Mouse (Mus musculus): ENCODE data around the gene Dcaf12. TPM values are rescaled to one million over a fixed set of nuclear protein-coding genes. Genes with fewer than 3 reads are reported as not detected.

Dcaf12 gene
- polyA plus RNA-seq, 1 experiment: 30.9 TPM

GRCm38 (mm10) chr4:41268133-41268532 lies 46.6 kb downstream of the Dcaf12 start:
- DNase-seq: peak; percentile 76
- peaks cover 17% of the 10 kb centered on the region for H3K4me1 ChIP-seq (ENCODE audit: control insufficient read depth, insufficient read depth, low read length)
- TF ChIP-seq POLR2A (IDR thresholded peaks at IDR 0.05; ENCODE audit: low read depth, low read length): no peak
- no peak for TF ChIP-seq CTCF (conservative IDR thresholded peaks at IDR 0.05; ENCODE audit: insufficient read depth, insufficient read length, low read depth, low read length)
- H3K27ac ChIP-seq (ENCODE audit: insufficient read depth, low read depth, low read length): peak overlapping the region; percentile 84
- no peaks in the 10 kb centered on the region for H3K27me3 ChIP-seq (replicated peaks; ENCODE audit: control insufficient read depth, insufficient read depth, low read length)
- H3K4me3 ChIP-seq (ENCODE audit: insufficient read depth, low read depth, low read length): no peak overlapping the region
- H3K36me3 ChIP-seq (ENCODE audit: control insufficient read depth, insufficient read depth, low read length): no peaks in the 10 kb centered on the region

DNA sequence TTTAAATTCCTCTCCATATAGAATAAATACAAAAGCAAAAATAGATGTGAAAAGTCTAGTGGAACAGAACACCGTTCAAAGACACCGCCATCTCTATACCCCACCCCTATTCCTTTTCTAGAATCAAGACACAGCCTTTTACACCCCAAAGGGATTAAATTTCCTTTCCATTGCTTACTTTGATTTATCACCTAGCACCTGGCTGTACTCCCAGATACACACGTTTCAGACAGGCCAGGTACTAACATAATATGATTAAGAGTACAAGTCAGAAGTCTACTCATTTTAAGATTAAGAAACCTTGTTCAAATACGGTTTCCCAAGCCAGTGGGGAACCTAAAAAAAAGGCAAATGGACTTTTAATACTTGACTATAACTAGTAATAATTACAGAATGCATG lies 48.3 kb downstream of the Dcaf12 start:
- peak; percentile 45 for DNase-seq
- H3K4me3 ChIP-seq (ENCODE audit: insufficient read depth, low read depth, low read length): no peak overlapping the region
- 41% methylated on average over 4 of the region's 4 CpGs for WGBS
- H3K36me3 ChIP-seq (ENCODE audit: control insufficient read depth, insufficient read depth, low read length): no peaks in the 10 kb centered on the region
- peaks cover 19% of the 10 kb centered on the region for H3K4me1 ChIP-seq (ENCODE audit: control insufficient read depth, insufficient read depth, low read length)
- no peak overlapping the region for H3K27ac ChIP-seq (ENCODE audit: insufficient read depth, low read depth, low read length)
- no peaks in the 10 kb centered on the region for H3K27me3 ChIP-seq (replicated peaks; ENCODE audit: control insufficient read depth, insufficient read depth, low read length)
- TF ChIP-seq POLR2A (IDR thresholded peaks at IDR 0.05; ENCODE audit: low read depth, low read length) (no peak), CTCF (conservative IDR thresholded peaks at IDR 0.05; ENCODE audit: insufficient read depth, insufficient read length, low read depth, low read length) (no peak)

DNA sequence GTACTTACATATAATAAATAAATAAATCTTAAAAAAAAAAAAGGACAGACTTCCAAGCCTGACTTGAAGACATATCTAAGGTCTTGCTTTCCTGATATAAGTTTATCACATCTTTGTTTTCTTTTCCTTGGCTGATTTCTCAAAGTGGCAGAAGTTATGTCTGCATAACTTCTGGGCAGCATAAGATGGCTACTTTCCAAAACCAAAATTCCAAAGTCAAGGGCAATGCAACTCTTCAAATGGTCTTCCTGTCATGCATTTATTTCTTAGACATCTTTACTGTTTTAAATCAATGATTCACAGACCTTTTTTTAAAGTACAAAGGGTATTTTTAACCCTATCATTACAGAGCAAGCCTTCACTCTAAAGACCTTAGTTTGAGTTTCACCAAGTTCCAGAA lies 54.0 kb downstream of the Dcaf12 start:
- DNase-seq: peak; percentile 46
- TF ChIP-seq POLR2A (IDR thresholded peaks at IDR 0.05; ENCODE audit: low read depth, low read length) (no peak), CTCF (conservative IDR thresholded peaks at IDR 0.05; ENCODE audit: insufficient read depth, insufficient read length, low read depth, low read length) (no peak)
- H3K27ac ChIP-seq (ENCODE audit: insufficient read depth, low read depth, low read length): no peak overlapping the region
- H3K27me3 ChIP-seq (replicated peaks; ENCODE audit: control insufficient read depth, insufficient read depth, low read length): no peaks in the 10 kb centered on the region
- peaks cover 17% of the 10 kb centered on the region; the same call in 1 of the 2 replicates for H3K4me1 ChIP-seq (ENCODE audit: control insufficient read depth, insufficient read depth, low read length)
- H3K36me3 ChIP-seq (ENCODE audit: control insufficient read depth, insufficient read depth, low read length): no peaks in the 10 kb centered on the region
- no peak overlapping the region for H3K4me3 ChIP-seq (ENCODE audit: insufficient read depth, low read depth, low read length)

DNA sequence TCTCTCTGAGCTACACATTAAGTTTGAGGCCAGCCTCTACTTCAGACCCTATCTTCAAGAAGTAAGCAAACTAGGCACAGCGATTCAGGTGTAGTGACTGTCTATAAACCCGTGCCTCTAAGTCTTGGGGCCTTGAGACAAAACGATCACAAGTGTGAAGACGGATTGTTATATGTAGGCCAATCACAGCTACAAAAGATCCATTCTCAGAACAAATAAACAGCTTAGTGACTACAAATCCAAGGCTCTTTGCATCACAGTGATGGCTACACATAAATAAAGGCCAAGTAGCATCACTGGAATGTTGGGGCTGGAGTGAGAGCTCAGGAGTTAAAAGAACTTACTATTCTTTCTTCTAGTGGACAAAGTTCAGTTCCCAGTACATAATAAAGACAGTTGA lies 55.7 kb downstream of the Dcaf12 start:
- no peak for DNase-seq
- no peaks in the 10 kb centered on the region for H3K27me3 ChIP-seq (replicated peaks; ENCODE audit: control insufficient read depth, insufficient read depth, low read length)
- H3K27ac ChIP-seq (ENCODE audit: insufficient read depth, low read depth, low read length): no peak overlapping the region
- 87% methylated on average over 4 of the region's 4 CpGs for WGBS
- H3K4me3 ChIP-seq (ENCODE audit: insufficient read depth, low read depth, low read length): no peak overlapping the region
- H3K36me3 ChIP-seq (ENCODE audit: control insufficient read depth, insufficient read depth, low read length): no peaks in the 10 kb centered on the region
- peaks cover 19% of the 10 kb centered on the region for H3K4me1 ChIP-seq (ENCODE audit: control insufficient read depth, insufficient read depth, low read length)
- TF ChIP-seq CTCF (conservative IDR thresholded peaks at IDR 0.05; ENCODE audit: insufficient read depth, insufficient read length, low read depth, low read length): no peak
- no peak for TF ChIP-seq POLR2A (IDR thresholded peaks at IDR 0.05; ENCODE audit: low read depth, low read length)

GRCm38 (mm10) chr4:41257752-41258151 lies 56.9 kb downstream of the Dcaf12 start:
- H3K27me3 ChIP-seq (replicated peaks; ENCODE audit: control insufficient read depth, insufficient read depth, low read length): no peaks in the 10 kb centered on the region
- no peak for TF ChIP-seq CTCF (conservative IDR thresholded peaks at IDR 0.05; ENCODE audit: insufficient read depth, insufficient read length, low read depth, low read length)
- no peak for TF ChIP-seq POLR2A (IDR thresholded peaks at IDR 0.05; ENCODE audit: low read depth, low read length)
- H3K4me1 ChIP-seq (ENCODE audit: control insufficient read depth, insufficient read depth, low read length): peaks cover 28% of the 10 kb centered on the region
- DNase-seq: no peak
- H3K36me3 ChIP-seq (ENCODE audit: control insufficient read depth, insufficient read depth, low read length): no peaks in the 10 kb centered on the region
- H3K4me3 ChIP-seq (ENCODE audit: insufficient read depth, low read depth, low read length): no peak overlapping the region
- WGBS: 70% methylated on average over 1 of the region's 1 CpGs
- no peak overlapping the region for H3K27ac ChIP-seq (ENCODE audit: insufficient read depth, low read depth, low read length)

GRCm38 (mm10) chr4:41255564-41256210 lies 59.0 kb downstream of the Dcaf12 start:
- Histone ChIP-seq H3K27ac (ENCODE audit: insufficient read depth, low read depth, low read length) (no peak overlapping the region), H3K4me1 (ENCODE audit: control insufficient read depth, insufficient read depth, low read length) (peaks cover 29% of the 10 kb centered on the region), H3K4me3 (ENCODE audit: insufficient read depth, low read depth, low read length) (no peak overlapping the region), H3K36me3 (ENCODE audit: control insufficient read depth, insufficient read depth, low read length) (no peaks in the 10 kb centered on the region), H3K27me3 (replicated peaks; ENCODE audit: control insufficient read depth, insufficient read depth, low read length) (no peaks in the 10 kb centered on the region)
- no peak for TF ChIP-seq POLR2A (IDR thresholded peaks at IDR 0.05; ENCODE audit: low read depth, low read length)
- WGBS: 56% methylated on average over 12 of the region's 12 CpGs
- no peak for DNase-seq

GRCm38 (mm10) chr4:41253756-41254155 lies 60.9 kb downstream of the Dcaf12 start:
- Histone ChIP-seq H3K4me3 (ENCODE audit: insufficient read depth, low read depth, low read length) (no peak overlapping the region), H3K4me1 (ENCODE audit: control insufficient read depth, insufficient read depth, low read length) (peaks cover 24% of the 10 kb centered on the region), H3K36me3 (ENCODE audit: control insufficient read depth, insufficient read depth, low read length) (no peaks in the 10 kb centered on the region; the same call in 1 of the 2 replicates), H3K27ac (ENCODE audit: insufficient read depth, low read depth, low read length) (peak overlapping the region; percentile 87), H3K27me3 (replicated peaks; ENCODE audit: control insufficient read depth, insufficient read depth, low read length) (no peaks in the 10 kb centered on the region)
- peak; percentile 63 for DNase-seq
- TF ChIP-seq CTCF (conservative IDR thresholded peaks at IDR 0.05; ENCODE audit: insufficient read depth, insufficient read length, low read depth, low read length) (no peak), POLR2A (IDR thresholded peaks at IDR 0.05; ENCODE audit: low read depth, low read length) (no peak)
- 64% methylated on average over 2 of the region's 2 CpGs for WGBS
